Mouse (Mus musculus) adrenal gland, postnatal 10 days (tissue): ENCODE results near the gene Hist1h3c. TPM values are rescaled to one million over a fixed set of nuclear protein-coding genes. Genes with fewer than 3 reads are reported as not detected.
A peak's percentile ranks its signal among the peaks of the same experiment; 100 is the strongest.
"Not testable (repeated sequence)": the region's sequence is repeated elsewhere in the genome, so short reads cannot be mapped to it uniquely, and the experiment has no call there.

ENCODE experiments used
- DNase-seq: peaks from one replicate; pipeline ENCODE4 v3.0.0; 2021; ENCODE audit warnings: mixed read lengths
- microRNA-seq: library from miRNA; unstranded; fragments of <30 nt; microRNA quantifications from one replicate; pipeline ENCODE4 v1.2.0, GENCODE M21; 2021
- total RNA-seq, 2 experiments: library from RNA; stranded (reverse); gene quantifications; 2 replicates each; pipeline ENCODE4 v1.2.3; 2021

Hist1h3c gene
- total RNA-seq, 2 experiments from 2014 or later: 127 to 144 TPM

DNA sequence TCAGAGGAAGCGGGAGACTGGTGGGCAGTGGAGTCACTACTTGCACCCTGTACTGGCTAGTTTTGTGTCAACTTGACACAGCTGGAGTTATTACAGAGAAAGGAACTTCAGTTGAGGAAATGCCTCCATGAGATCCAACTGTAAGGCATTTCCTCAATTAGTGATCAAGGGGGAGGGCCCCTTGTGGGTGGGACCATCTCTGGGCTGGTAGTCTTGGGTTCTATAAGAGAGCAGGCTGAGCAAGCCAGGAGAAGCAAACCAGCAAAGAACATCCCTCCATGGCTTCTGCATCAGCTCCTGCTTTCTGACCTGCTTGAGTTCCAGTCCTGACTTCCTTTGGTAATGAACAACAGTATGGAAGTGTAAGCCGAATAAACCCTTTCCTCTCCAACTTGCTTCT is 42.6 kb downstream of the Hist1h3c start:
- not testable (repeated sequence) for DNase-seq

- no peak for DNase-seq
Observed at GRCm38 (mm10) chr13:23702220-23702619, 43.2 kb downstream of the Hist1h3c start.

GRCm38 (mm10) chr13:23700786-23701520 is 44.4 kb downstream of the Hist1h3c start:
- peak; percentile 80 for DNase-seq

DNA sequence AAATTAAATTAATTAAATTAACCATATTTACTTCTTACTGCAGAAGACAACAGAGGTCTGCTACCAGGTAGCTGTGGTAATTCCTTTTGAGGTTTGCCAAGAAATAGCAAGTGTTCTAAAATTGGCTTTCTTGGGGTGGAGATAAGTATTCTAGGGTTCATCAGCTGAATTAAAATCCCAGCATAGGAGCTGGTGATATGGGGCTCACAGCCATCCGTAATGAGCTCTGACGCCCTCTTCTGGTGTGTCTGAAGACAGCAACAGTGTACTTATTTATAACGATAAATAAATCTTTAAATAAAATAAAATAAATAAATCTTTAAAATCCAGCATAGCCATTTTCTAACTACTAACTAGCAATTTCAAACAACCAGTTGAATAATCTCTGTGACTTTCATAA is 45.6 kb downstream of the Hist1h3c start:
- DNase-seq: no peak

GRCm38 (mm10) chr13:23698996-23699395 is 46.4 kb downstream of the Hist1h3c start:
- DNase-seq: no peak

GRCm38 (mm10) chr13:23698300-23698693 is 47.1 kb downstream of the Hist1h3c start, which contains the start of gene Hist1h4c:
Hist1h4c (minus strand) TSS chr13:23698454.
- peak; percentile 99 for DNase-seq

GRCm38 (mm10) chr13:23697491-23698299 is 47.7 kb downstream of the Hist1h3c start:
- DNase-seq: peak; percentile 68

GRCm38 (mm10) chr13:23696061-23696474 is 49.3 kb downstream of the Hist1h3c start:
- DNase-seq: peak; percentile 44

- no peak for DNase-seq
Observed at GRCm38 (mm10) chr13:23695514-23695913, 49.9 kb downstream of the Hist1h3c start, which contains the start of gene Hist1h1t. Hist1h1t (plus strand) TSS chr13:23695814.

Small RNAs within 50 kb of the gene (microRNA-seq; reads per million reads assigned to microRNA genes)
- gene Gm44314 (not detected), gene Gm44484 (not detected)

Other genes with a start within 250 kb of the Hist1h3c start
- gene Hist1h4h, start 214.6 kb downstream of the Hist1h3c start, total RNA-seq: 1,000 to 10,000 TPM in 1 of 2 experiments, 100 to 1,000 TPM in 1; 930 to 1,063 TPM
- gene Hist1h2af, start 211.7 kb downstream of the Hist1h3c start, total RNA-seq: 100 to 1,000 TPM; 261 to 325 TPM
- 10 to 100 TPM; 76.3 to 91.7 TPM for gene Hist1h3g, start 210.2 kb downstream of the Hist1h3c start, total RNA-seq
- 10 to 100 TPM; 20.9 to 25.4 TPM for gene Hist1h2bh, start 202.2 kb downstream of the Hist1h3c start, total RNA-seq
- gene Hist1h3f, start 201.6 kb downstream of the Hist1h3c start, total RNA-seq: 100 to 1,000 TPM in 1 of 2 experiments, 10 to 100 TPM in 1; 93.2 to 104 TPM
- 100 to 1,000 TPM; 529 to 619 TPM for gene Hist1h4f, start 194.0 kb downstream of the Hist1h3c start, total RNA-seq
- 10 to 100 TPM; 27.8 to 32.6 TPM for gene Hist1h1d, start 192.3 kb downstream of the Hist1h3c start, total RNA-seq
- gene Hist1h3e, start 183.2 kb downstream of the Hist1h3c start, total RNA-seq: 100 to 1,000 TPM; 246 to 271 TPM
- gene Hist1h2ae, start 174.4 kb downstream of the Hist1h3c start, total RNA-seq: 10 to 100 TPM; 54.9 to 55.0 TPM
- gene Hist1h2bg, start 174.2 kb downstream of the Hist1h3c start, total RNA-seq: 100 to 1,000 TPM; 395 to 462 TPM
- 100 to 1,000 TPM; 168 to 215 TPM for gene Hist1h2bf, start 171.4 kb downstream of the Hist1h3c start, total RNA-seq
- 10 to 100 TPM; 47.4 to 49.2 TPM for gene Hist1h2ad, start 171.2 kb downstream of the Hist1h3c start, total RNA-seq
- 10 to 100 TPM; 38.0 to 43.5 TPM for gene Hist1h3d, start 169.8 kb downstream of the Hist1h3c start, total RNA-seq
- gene Hist1h4d, start 164.0 kb downstream of the Hist1h3c start, total RNA-seq: 100 to 1,000 TPM; 294 to 310 TPM
- 10 to 100 TPM; 27.7 to 32.2 TPM for gene Hist1h2be, start 124.5 kb downstream of the Hist1h3c start, total RNA-seq
- 100 to 1,000 TPM; 180 to 217 TPM for gene Hist1h1e, start 123.0 kb downstream of the Hist1h3c start, total RNA-seq
- 1 to 10 TPM; 8.3 to 9.7 TPM for gene Hist1h2ac, start 61.7 kb downstream of the Hist1h3c start, total RNA-seq
- gene Hist1h2bc, start 61.4 kb downstream of the Hist1h3c start, total RNA-seq: 10 to 100 TPM; 76.4 to 77.6 TPM
- under 1 TPM; 0.69 to 0.88 TPM for gene Hist1h1t, start 49.8 kb downstream of the Hist1h3c start, total RNA-seq
- gene Hist1h4c, start 47.1 kb downstream of the Hist1h3c start, total RNA-seq: 100 to 1,000 TPM; 175 to 199 TPM
- 10 to 100 TPM; 23.3 to 31.0 TPM for gene Hfe, start 34.7 kb downstream of the Hist1h3c start, total RNA-seq
- 100 to 1,000 TPM; 366 to 432 TPM for gene Hist1h1c, start 6.8 kb downstream of the Hist1h3c start, total RNA-seq
- gene Hist1h2bb, start 1.1 kb upstream of the Hist1h3c start, total RNA-seq: 100 to 1,000 TPM; 173 to 206 TPM
- 100 to 1,000 TPM; 281 to 334 TPM for gene Hist1h2ab, start 5.5 kb upstream of the Hist1h3c start, total RNA-seq
- 100 to 1,000 TPM; 390 to 424 TPM for gene Hist1h3b, start 6.7 kb upstream of the Hist1h3c start, total RNA-seq
- 100 to 1,000 TPM; 282 to 291 TPM for gene Hist1h4b, start 11.4 kb upstream of the Hist1h3c start, total RNA-seq
- 100 to 1,000 TPM; 238 to 251 TPM for gene Hist1h4a, start 15.6 kb upstream of the Hist1h3c start, total RNA-seq
- 100 to 1,000 TPM; 258 to 301 TPM for gene Hist1h3a, start 16.8 kb upstream of the Hist1h3c start, total RNA-seq
- 100 to 1,000 TPM; 231 to 274 TPM for gene Hist1h1a, start 18.1 kb upstream of the Hist1h3c start, total RNA-seq
- gene Trim38, start 24.3 kb upstream of the Hist1h3c start, total RNA-seq: not detected
- gene Slc17a2, start 61.4 kb upstream of the Hist1h3c start, total RNA-seq: 10 to 100 TPM; 16.2 to 33.8 TPM
- gene Slc17a3, start 93.8 kb upstream of the Hist1h3c start, total RNA-seq: 1 to 10 TPM; 3.5 to 5.0 TPM
- 1 to 10 TPM in 1 of 2 experiments, under 1 TPM in 1; 0.67 to 1.5 TPM for gene Slc17a1, start 122.1 kb upstream of the Hist1h3c start, total RNA-seq
- 1 to 10 TPM; 3.3 to 5.6 TPM for gene Slc17a4, start 169.4 kb upstream of the Hist1h3c start, total RNA-seq
- gene Hist1h2ba, start 188.6 kb upstream of the Hist1h3c start, total RNA-seq: not detected
- gene Hist1h2aa, start 188.9 kb upstream of the Hist1h3c start, total RNA-seq: not detected
- 1 to 10 TPM; 1.2 to 3.2 TPM for gene Scgn, start 245.6 kb upstream of the Hist1h3c start, total RNA-seq